Mouse (Mus musculus): ENCODE measurements at regions not wholly inside any gene's neighbourhood (a gene's known extent, or its start where the extent isn't known, plus 50 kb on each side); places are given as distances from the start of the nearest gene placed in this dataset.
A peak's percentile ranks its signal among the peaks of the same experiment; 100 is the strongest.

DNA sequence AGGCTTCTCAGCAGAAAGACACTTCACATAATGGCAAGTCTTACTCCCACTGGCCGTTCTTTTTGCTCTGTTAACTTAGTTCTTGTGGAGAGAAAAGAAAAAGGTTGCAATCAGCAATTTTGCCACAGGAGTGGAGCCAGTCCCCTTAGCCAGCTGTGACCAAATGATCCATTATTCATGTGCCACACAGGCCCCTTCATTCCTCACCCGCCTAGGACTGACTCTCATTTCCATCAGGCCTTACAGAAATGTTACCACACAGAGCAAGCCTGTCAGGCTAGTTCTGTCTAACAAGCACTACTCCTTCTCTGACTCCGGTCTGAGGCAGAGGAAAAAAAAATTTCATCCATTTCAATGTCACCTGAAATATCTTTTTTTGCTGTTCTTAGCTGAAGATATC is 1266.2 kb downstream of the Gsdmc2 start:
- DNase-seq: no peak

GRCm38 (mm10) chr15:62575791-62576190 is 1269.2 kb downstream of the Gsdmc2 start:
- DNase-seq: no peak

- DNase-seq: peak; percentile 52
These were observed 1273.2 kb downstream of the Gsdmc2 start for GRCm38 (mm10) chr15:62571803-62572202.

DNA sequence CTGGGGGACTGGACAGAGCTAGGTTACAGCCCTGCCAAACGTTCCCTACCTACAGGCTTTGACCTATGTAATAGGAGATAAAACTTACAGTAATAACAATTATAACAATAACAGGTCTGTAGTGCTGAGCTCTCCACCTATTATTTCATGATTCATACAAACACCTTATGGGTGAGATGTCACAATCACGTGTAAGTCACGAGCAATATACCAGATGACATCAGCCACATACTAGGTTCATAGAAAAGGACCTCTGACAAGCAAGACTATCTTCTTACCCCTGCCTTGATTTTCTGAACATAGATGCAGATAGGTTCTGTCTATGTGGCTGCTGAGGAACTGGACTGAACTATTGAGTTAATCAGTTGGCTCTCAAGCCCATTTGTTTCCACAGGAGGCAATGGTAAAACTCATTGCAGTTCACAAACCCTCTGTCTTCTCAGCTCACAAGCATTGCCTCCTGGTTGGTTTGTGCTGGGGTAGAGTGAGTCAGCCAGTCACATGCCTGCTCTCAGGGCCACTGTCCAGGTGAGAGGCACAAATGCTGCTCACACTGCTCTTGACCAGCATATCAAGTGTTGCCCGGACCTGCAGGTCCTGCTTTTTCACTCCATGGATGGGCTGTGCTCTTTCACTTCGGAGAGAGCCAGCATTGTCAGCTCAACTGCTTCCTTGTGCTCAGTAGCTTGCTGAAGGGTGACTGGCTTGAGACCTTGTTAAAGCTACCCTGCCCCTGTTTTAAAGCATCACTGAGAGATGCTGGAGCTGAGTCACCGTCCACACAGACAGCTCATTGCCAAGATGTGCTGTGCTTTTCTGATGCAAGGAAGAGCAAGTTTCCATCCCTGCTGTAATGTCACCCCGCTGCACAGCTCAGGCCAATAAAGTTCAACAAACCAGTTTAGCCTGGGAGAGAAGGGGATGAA is 1275.9 kb downstream of the Gsdmc2 start:
- no peak for DNase-seq

GRCm38 (mm10) chr15:62567431-62567830 is 1277.5 kb downstream of the Gsdmc2 start:
- DNase-seq: no peak

- peak; percentile 33 for DNase-seq
These were observed 1278.9 kb downstream of the Gsdmc2 start for GRCm38 (mm10) chr15:62566106-62566511.

DNA sequence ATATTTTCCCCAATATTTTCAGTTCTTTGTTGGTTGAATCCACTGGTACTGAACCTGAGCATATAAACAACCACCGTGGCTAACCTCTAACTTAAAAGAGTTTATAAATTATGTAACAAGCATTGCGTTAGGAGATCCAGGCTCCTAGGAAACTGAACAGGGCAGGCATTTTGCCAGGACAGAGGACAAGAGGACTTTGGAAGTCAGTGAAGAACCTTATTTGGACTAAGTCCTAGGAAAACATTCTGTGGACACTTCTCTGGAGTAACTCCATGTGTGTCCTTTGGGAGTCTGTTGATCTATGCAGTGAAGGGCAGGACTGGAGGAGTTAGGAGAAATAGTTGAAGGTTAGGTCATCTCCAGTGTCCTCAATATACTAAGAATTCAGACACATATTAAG is 1311.7 kb downstream of the Gsdmc2 start:
- DNase-seq: peak; percentile 7

DNA sequence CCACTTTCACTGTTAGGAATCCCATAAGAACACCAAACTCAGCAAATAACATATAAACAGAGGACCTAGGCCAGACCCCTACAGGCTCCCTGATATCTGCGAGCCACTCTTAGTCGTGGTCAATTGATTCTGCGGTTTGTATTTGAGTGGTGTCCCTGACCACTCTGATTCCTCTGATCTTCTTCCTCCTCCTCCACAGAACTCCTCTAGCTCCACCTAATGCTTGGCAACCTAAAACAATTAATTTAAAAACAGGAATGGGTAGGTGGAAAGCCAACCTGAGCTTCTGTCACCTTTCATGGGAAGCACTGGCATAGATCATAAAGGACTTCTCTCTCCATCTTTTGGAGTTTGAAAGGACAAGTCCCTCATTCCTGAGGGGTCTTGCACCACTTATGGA is 1316.0 kb downstream of the Gsdmc2 start:
- DNase-seq: no peak

- no peak for DNase-seq
These were observed 1320.3 kb downstream of the Gsdmc2 start for GRCm38 (mm10) chr15:62524628-62525027.

GRCm38 (mm10) chr15:62524135-62524534 is 1320.8 kb downstream of the Gsdmc2 start:
- DNase-seq: no peak

DNA sequence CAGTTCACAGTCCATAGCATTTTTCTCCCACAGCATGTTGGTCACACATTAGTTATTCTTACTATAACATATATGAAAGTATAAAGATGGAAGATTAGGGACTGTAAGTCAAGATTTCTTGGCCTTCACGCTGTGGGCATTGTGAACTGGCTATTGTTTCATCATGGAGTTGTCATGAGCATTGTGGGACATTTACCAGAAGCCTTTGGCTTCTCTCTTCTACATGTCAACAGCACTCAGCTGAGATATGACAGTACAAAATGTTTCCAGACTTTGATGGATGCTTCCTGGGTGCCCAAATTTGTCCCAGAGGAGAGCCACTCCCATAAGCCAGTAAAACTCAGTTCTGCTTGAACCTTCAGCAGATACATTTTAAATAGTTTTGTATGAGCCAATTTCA is 1331.5 kb downstream of the Gsdmc2 start:
- DNase-seq: no peak

- DNase-seq: no peak
These were observed 1333.5 kb downstream of the Gsdmc2 start for GRCm38 (mm10) chr15:62511461-62511860.

DNA sequence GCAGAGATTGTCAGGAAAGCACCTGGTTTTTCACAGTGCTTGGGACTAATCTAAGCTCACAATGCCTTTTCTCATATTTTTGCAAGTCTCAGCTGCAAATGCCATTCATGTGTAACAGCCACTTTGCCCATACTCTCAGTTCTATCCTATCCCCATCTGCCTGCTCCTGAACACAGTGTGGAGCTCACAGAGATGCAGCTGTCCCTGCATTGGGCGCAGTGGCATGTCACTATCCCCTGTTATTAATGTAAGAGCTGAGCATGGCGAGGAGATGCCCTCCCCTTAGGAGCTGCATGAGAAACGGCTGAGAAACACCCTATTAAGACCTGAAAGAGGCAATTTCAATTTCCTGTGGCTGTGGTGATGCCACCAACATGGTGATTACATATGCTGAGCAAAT is 1341.1 kb downstream of the Gsdmc2 start:
- no peak for DNase-seq

DNA sequence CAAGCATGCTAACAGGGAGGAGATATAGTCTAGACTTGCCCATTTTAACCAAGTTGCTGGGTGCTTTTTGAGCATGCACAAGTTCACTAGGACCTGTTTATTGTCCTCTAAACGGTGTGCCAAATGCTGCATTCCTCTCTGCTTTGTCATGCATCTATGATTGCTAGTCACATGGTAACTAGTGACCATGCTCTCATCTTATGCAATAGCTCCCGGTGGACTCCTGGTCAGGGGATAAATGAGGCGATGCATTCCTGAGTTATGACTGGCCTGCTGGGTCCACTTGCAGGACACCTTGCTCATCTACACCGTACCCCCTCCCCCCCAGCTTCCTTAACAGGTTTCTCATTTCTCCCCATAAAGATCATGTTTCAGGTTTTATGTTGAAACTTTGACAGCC is 1344.0 kb downstream of the Gsdmc2 start:
- DNase-seq: peak; percentile 50

DNA sequence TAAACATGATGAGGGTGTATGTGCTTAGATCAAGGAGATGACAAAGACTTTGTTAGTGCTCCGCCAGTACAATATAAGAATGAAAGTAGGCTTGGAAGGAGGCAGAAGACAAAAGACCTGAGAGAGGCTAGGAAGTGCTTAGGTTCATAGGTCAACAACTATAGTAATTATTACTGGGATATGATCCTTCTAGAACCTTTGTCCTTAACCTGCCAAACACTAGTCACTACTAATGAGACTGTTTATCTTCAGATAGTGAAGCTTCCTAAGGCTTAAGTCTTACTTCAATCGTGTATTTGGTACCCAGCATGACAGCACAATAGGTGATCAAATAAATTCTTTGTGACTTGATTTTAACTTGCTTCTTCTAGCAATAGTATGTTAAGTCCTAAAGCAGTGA is 1344.5 kb downstream of the Gsdmc2 start:
- DNase-seq: no peak

GRCm38 (mm10) chr15:62496193-62496592 is 1348.8 kb downstream of the Gsdmc2 start:
- no peak for DNase-seq

DNA sequence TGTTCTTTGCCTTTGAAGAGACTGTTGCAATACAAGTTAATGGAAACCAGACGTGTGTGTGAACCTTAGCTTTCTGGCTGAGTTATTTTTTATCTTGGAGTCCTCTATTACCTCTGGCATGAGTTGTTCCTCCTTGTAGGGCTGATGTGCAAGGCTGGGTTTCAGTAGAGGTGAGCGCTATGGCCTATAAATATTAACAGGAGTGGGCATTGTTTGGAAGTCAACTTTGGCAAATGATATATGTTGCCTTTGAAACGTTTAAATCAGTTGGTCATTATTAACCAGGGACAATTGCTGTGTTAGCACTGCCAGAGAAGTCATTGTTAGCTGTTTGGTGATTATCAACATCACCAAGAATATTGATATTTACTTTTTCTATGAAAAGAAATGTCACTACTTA is 1352.6 kb downstream of the Gsdmc2 start:
- no peak for DNase-seq

GRCm38 (mm10) chr15:62490548-62490947 is 1354.4 kb downstream of the Gsdmc2 start:
- no peak for DNase-seq

- DNase-seq: no peak
These were observed 1358.4 kb downstream of the Gsdmc2 start for GRCm38 (mm10) chr15:62486540-62486939.

GRCm38 (mm10) chr15:62484350-62484749 is 1360.6 kb downstream of the Gsdmc2 start:
- no peak for DNase-seq

DNA sequence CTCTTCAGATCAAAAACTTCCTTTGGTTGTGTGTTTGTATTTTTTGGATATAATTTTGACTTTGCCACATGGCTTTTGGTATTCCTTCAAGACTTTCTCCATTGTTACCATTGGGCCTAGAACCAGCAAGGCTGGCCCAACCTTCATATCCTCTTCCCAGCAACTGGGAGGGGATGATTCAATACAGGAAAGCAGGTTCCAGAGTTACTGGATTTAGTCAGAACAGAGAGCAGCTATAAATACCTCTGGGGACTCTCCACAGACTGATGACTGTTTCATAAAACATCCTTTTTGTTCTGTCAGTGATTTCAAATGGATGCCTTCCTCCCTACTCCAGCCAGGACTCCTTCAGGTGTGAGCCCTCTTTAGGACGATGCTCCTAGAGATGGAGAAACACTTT is 1361.4 kb downstream of the Gsdmc2 start:
- no peak for DNase-seq

DNA sequence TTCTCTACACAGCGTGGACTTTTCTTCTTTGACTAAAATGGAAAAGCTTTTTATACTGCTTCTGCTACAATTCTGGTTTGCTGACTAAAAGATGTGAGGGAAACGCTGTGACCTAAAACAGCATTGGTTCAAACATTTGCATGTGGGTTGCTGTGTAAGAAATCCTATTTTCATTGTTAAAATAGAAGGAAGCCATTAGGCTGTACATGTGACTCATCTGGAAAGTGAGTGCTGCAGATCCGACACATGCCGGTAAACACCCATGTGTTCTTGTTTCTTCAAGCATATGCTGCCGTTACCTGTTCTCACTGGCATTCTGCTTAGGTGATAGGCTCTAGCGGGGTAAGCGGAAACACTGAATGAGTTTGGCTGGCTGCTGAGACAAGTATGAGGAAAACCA is 1362.6 kb downstream of the Gsdmc2 start:
- DNase-seq: no peak

DNA sequence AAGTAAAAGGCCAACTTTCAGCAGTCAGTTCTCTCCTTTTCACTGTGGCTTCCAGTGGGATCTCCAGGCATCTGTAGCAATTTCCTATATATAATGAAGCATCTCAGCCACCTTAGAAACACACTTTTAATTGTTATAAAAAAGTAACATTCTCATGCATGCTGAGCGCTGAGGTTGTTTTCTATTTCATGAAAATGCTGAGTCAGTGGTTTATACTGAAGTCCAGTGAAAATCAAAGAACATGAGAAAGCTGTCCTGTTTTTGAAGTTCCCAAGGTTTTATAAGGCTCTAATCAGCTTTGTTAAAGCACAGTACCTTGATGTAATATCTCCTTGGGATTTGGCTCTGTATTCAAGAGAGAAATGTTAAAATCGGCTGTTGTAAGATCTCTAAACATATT is 1367.2 kb downstream of the Gsdmc2 start:
- DNase-seq: no peak

DNA sequence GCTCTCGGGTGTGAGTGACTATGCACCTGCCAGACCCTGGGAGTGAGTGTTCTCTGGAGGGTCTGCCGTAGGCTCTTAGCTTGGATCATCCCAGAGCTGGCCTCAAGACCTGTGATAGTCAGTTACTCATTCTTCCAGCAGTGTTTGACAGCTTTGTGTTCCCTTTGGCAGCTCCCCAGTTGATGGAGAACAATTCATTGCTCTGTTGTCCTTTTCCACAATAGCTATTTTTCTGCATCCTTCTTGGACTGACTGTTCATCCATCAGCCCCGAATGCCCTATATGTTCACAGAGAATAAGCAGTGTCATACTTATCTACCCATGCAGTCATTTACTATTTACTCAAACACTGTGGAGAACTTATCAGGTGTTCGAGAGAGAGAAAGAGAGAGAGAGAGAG is 1368.5 kb downstream of the Gsdmc2 start:
- DNase-seq: no peak
